Mouse (Mus musculus) liver, adult 2 months (tissue): Measurements from ENCODE around the gene Aig1.

Experiments
- CTCF ChIP-seq: fragments of 200-500 bp; IDR thresholded peaks from 2 replicates; pipeline ENCODE4 v1.5.1; 2011; ENCODE audit warnings: low read depth, low read length, control low read depth
- POLR2A ChIP-seq: fragments of 200-500 bp; IDR thresholded peaks from 2 replicates; pipeline ENCODE4 v1.6.1; 2011; ENCODE audit warnings: low read length, control low read depth; ENCODE audit not compliant: insufficient read depth; ENCODE audit errors: extremely low read depth

- TF ChIP-seq POLR2A (no peak), CTCF (no peak)
These were observed 23.9 kb downstream of the Aig1 start for GRCm38 (mm10) chr10:13844864-13845263.
